31 mouse cellular contexts compared by ENCODE assay signal in genomic region chr9:76996021-76996420, GRCm38 (mm10). TPM values are rescaled to one million over a fixed set of nuclear protein-coding genes. Genes with fewer than 3 reads are reported as not detected.
"Had no signal": no experiment of that assay in that cellular context is flagged by ENCODE, and none has a peak within 500 bp of the region (broad histone marks: within the 10 kb centered on the region; RNA-seq: fewer than 3 reads in every experiment).

No protein-coding gene starts in this region.

- H3K4me1 ChIP-seq: heart, embryonic 13.5 days; heart, embryonic 15.5 days; hindbrain, embryonic 13.5 days; intestine, embryonic 15.5 days; limb, embryonic 10.5 days; limb, embryonic 12.5 days; liver, embryonic 13.5 days; liver, embryonic 15.5 days had no signal

- H3K27ac ChIP-seq: heart, adult 2 months; heart, embryonic 13.5 days; heart, embryonic 15.5 days; hindbrain, embryonic 13.5 days; intestine, embryonic 15.5 days; layer of hippocampus, adult 2 months; left cerebral cortex, adult 2 months; limb, embryonic 10.5 days; limb, embryonic 12.5 days; liver, embryonic 13.5 days; liver, embryonic 15.5 days had no signal

- H3K4me3 ChIP-seq: heart, adult 2 months; heart, embryonic 13.5 days; heart, embryonic 15.5 days; hindbrain, embryonic 13.5 days; intestine, embryonic 15.5 days; layer of hippocampus, adult 2 months; left cerebral cortex, adult 2 months; limb, embryonic 10.5 days; limb, embryonic 12.5 days; liver, embryonic 13.5 days; liver, embryonic 15.5 days had no signal

- DNase-seq: gastrocnemius, postnatal 14 days; gastrocnemius, postnatal 36 days; heart, adult 11 months; heart, adult 2 months; heart, postnatal 14 days; heart, postnatal 36 days; kidney, adult 18-20 months; kidney, adult 8-10 months; kidney, postnatal 10 days; kidney, postnatal 25 days; kidney, postnatal 4 days; liver; liver, embryonic 13.5 days had no signal

- ATAC-seq: hindbrain, embryonic 16.5 days; inflammation-experienced regulatory T-cells, adult 6 months; intestine, embryonic 15.5 days; intestine, postnatal 0 days had no signal

RNA-seq across cellular contexts. Expression of gene Tinag, which starts 49.6 kb away (rescaled TPM):
- total RNA-seq: gastrocnemius, postnatal 14 days; gastrocnemius, postnatal 36 days; heart, adult 2 months; heart, postnatal 14 days; heart, postnatal 36 days; hematopoietic stem cell, adult 5-6 weeks; layer of hippocampus, adult 2 months; layer of hippocampus, postnatal 10 days; layer of hippocampus, postnatal 25 days had no signal
- polyA plus RNA-seq: heart, adult 2 months; heart, embryonic 11.5 days; heart, postnatal 0 days; hindbrain, embryonic 13.5 days; inflammation-experienced regulatory T-cells, adult 6 months; limb, embryonic 10.5 days; limb, embryonic 12.5 days; liver, embryonic 11.5 days; liver, embryonic 13.5 days had no signal
